Mouse (Mus musculus) adrenal gland, postnatal 10 days (tissue): ENCODE results near the gene Vmn2r59. TPM values are rescaled to one million over a fixed set of nuclear protein-coding genes. Genes with fewer than 3 reads are reported as not detected.
"Not testable (repeated sequence)": the region's sequence is repeated elsewhere in the genome, so short reads cannot be mapped to it uniquely, and the experiment has no call there.

Experiments used
- DNase-seq: peaks from one replicate; pipeline ENCODE4 v3.0.0; 2021; ENCODE audit warnings: mixed read lengths
- long read RNA-seq, 2 experiments: library from polyadenylated mRNA; stranded (forward); transcript quantifications; one replicate each; pipeline ENCODE4 v2.0.0; 2021
- total RNA-seq, 2 experiments: library from RNA; stranded (reverse); gene quantifications; 2 replicates each; pipeline ENCODE4 v1.2.3; 2021

Gene Vmn2r59
- total RNA-seq, result not detected
- long read RNA-seq, experiment 1, result 0 reads
- long read RNA-seq, experiment 2, result 0 reads

DNA sequence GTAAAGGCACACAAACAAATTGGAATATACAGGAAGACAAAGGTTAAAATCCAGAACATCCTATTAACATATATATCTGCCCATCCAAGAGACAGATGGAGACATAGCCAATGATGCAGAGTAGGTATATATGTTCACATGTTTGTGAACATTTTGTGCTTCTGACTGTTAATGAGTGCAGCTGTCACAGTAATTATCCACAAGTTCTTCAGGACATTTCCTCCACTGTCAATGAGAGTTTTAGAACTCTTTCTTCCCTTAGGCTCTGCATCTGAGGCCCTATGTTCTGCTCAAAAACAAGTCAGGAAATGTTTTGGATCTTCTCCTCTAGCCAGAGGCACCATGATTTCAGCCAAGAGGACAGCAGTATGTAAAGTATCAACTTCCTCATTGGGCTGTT, at the start of gene Vmn2r59:
Gene Vmn2r59 (minus strand): TSS at position 101 of the 400 bp plus-strand sequence.
- no peak for DNase-seq

DNA sequence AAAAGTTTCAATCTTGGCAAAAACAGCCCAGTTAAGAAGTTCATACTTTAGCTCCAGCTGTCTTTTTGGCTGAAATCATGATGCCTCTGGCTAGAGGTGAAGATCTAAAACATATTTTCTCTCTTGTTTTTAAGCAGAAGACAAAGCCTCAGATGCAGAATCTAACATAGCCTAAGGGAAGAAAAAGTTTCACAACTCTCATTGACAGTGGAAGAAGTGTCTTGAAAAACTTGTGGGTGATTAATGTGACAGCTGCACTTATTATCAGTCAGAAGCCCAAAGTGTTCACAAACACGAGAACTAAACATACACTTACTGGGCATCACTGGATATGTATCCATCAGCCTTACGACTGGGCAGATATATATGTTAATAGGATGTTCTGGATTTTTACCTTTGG, 48.6 kb upstream of the Vmn2r59 start, which contains the start of gene Vmn2r60:
Gene Vmn2r60 (plus strand): TSS at position 301 of the 400 bp plus-strand sequence.
- DNase-seq, result no peak

DNA sequence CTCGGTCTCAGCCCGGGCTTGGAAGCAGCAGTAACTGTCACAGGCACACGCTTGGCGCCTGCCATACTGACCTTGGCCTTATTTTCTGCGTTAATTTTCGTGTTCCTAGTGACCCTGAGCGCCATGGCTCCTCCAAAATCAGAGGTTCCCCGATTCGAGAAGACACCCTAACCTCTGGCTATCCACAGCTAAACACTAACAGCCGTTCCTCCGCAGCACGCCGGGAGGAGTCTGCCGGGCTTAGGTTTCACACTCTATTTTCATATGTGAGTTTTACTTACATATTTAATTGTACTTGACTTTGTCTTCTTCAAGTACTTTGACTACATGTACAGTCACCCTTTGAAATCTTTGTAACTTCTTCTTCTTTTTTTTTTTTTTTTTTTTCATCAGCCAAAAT, 48.2 kb upstream of the Vmn2r59 start:
- not testable (repeated sequence) for DNase-seq

Other genes starting within 250 kb of the Vmn2r59 start
- not detected for gene Vmn2r58, start 186.3 kb downstream of the Vmn2r59 start, total RNA-seq
- gene Vmn2r60, start 48.7 kb upstream of the Vmn2r59 start, total RNA-seq, result under 1 TPM in 1 of 2 experiments, not detected in 1; 0.06 TPM
- not detected for gene Vmn2r61, start 201.0 kb upstream of the Vmn2r59 start, total RNA-seq